Mouse (Mus musculus): ENCODE results near the gene AA467197.

AA467197 gene

GRCm38 (mm10) chr2:122638029-122638428 lies 1.2 kb downstream of the AA467197 start:
- no peak for DNase-seq (ENCODE audit: low read depth in 1 of 2, low spot score in 2 of 2)

DNA sequence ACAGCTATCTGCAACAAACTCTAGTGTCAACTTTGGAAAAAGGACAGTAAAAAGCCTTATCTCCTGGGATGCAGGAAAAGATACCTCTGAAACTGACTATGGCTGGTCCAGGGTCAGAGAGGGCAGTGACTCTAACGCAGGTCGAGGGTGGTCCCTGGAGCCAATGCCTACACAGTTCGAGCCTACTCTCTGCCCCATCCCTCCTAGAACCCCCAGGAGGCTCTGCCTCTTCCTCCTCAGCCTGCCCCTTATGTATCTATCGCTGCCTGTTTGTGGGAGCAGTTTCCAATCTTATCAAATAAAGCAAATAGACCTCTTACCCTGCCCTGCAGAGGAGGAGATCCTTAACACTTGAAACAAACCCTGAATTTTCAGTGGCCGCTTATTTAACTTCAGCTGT lies 1.9 kb downstream of the AA467197 start:
- no peak for DNase-seq (ENCODE audit: low read depth in 1 of 2, low spot score in 2 of 2)

DNA sequence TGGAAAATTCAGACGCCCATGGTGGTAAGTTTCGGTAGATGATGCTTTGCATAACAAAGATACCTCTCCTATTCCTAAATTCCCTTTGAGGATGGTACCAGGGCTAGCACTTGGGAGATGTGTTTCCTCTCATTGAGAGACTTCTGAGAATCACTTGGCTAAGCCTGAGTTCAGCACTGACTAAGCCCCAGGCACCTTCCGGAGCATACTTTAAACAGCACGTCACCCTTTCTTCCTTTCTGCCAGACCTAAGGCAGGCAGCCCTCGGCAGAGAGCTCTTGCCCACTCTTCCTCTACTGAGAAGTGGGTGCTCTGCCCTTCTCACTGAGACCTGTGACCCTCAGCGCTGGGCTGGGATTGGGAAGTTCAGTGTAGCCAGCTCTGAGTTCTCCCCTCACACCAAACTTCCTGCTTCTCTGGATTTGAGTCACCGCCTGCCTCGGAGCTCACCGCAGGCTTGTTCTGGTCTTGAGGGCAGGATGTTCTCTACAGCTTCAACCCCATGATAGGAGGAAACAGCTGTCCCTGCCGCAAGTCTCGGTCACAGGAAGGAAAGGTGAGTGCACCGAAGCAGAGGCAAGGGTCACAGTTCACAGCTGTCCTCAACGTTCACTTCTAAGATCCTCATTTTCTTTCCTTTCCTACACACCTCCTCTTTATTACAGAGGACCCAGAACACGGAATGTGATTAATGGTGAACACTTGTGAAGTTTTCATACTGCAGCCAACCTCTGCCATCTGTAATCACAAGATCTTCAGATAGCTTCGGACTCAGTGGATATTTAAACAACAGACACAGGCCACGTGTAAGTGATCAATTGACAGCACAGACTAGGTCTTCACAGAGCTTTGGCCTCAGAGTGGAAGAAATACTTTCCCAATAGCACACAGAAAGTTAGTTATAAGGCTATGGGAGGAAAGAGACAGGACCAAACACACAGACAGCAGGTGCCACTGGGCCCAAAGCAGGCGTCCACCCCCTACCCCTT lies 15.6 kb downstream of the AA467197 start:
- peak; percentile 10 to 35 for DNase-seq (ENCODE audit: low read depth in 1 of 2, low spot score in 2 of 2)

GRCm38 (mm10) chr2:122656052-122656451 lies 19.3 kb downstream of the AA467197 start:
- no peak for DNase-seq (ENCODE audit: low read depth in 1 of 2, low spot score in 2 of 2)

GRCm38 (mm10) chr2:122656767-122657166 lies 20.0 kb downstream of the AA467197 start:
- no peak for DNase-seq (ENCODE audit: low read depth in 1 of 2, low spot score in 2 of 2)

GRCm38 (mm10) chr2:122657707-122658524 lies 21.1 kb downstream of the AA467197 start:
- no peak for DNase-seq (ENCODE audit: low read depth in 1 of 2, low spot score in 2 of 2)

- DNase-seq (ENCODE audit: low read depth in 1 of 2, low spot score in 2 of 2) = no peak
Observed at GRCm38 (mm10) chr2:122659825-122660224, 23.0 kb downstream of the AA467197 start.

- no peak for DNase-seq (ENCODE audit: low read depth in 1 of 2, low spot score in 2 of 2)
Observed at GRCm38 (mm10) chr2:122665253-122665972, 28.6 kb downstream of the AA467197 start.

GRCm38 (mm10) chr2:122665973-122666875 lies 29.4 kb downstream of the AA467197 start:
- DNase-seq (ENCODE audit: low read depth in 1 of 2, low spot score in 2 of 2) = no peak

DNA sequence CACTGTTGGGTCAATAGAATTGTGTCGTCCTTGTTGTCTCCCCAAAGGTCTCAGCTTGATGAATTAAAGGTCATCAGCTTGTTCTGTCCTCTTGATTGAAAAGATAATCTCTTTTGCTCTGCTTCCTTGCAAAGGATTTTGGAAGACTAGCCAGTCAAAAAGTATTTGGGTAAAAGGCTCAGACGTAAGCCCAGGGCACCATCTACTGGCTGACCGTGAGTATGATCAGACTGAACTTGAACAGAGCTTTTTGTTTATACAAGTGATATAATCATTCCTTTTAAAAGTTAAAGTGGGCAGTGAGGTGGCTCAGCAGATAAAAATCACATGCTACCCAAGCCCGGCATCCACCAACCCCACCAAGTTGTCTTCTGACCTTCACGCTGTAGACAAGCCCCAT lies 31.1 kb downstream of the AA467197 start:
- DNase-seq (ENCODE audit: low read depth in 1 of 2, low spot score in 2 of 2) = no peak

DNA sequence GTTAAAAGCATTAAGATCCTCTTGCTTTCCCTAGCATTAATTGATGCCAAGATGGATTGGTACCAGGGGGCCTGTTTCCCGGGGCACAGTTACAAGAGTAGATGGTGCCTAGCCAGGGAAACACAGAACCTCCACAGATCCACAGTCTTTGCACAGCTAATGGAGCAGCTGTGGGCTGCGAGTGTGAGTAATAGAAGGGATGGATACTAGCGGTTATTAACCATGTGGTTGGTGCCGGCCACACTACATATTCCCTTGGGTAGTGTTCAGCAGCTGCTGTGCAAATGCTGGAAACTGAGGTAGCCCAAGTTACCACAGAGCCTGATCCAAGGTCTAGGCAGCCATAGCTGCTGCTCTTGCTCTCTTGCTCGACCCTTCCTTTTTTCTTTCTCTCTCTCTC lies 34.9 kb downstream of the AA467197 start:
- DNase-seq (ENCODE audit: low read depth in 1 of 2, low spot score in 2 of 2) = no peak

DNA sequence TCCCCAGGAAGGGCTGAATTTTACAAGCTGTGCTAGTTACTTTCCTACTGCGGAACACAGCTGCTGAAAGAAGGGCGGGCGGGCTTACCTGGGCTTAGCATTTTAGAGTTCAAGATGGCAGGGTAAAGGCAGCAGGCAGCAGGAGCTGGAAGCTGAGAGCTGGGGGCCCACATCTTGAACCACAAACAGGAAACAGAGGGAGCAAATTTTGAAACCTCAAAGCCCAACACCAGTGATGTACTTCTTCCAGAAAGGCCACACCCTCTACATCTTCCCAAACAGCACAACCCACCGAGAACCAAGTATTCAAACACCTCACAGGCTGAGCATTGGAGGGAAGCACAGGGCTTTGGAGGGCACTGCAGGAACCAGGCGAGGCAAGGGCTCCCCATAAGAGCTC lies 36.1 kb downstream of the AA467197 start:
- DNase-seq (ENCODE audit: low read depth in 1 of 2, low spot score in 2 of 2) = no peak

DNA sequence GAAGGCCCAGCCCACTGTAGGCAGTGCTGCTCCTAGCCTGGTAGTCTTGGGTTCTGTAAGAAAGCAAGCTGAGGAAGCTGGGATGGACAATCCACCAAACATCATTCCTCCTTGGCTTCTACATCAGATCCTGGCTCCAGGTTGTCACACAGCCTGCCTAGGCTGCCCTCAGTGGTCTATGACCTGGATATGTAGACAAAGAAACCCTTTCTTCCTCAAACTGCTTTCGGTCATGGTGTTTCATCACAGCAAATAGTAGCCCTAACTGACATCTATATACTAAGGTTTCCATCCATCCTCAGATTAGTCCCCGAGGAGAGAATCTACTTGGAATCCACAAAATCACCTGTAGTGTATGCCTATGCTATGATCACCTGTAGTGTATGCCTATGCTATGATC lies 38.3 kb downstream of the AA467197 start:
- no peak for DNase-seq (ENCODE audit: low read depth in 1 of 2, low spot score in 2 of 2)

DNA sequence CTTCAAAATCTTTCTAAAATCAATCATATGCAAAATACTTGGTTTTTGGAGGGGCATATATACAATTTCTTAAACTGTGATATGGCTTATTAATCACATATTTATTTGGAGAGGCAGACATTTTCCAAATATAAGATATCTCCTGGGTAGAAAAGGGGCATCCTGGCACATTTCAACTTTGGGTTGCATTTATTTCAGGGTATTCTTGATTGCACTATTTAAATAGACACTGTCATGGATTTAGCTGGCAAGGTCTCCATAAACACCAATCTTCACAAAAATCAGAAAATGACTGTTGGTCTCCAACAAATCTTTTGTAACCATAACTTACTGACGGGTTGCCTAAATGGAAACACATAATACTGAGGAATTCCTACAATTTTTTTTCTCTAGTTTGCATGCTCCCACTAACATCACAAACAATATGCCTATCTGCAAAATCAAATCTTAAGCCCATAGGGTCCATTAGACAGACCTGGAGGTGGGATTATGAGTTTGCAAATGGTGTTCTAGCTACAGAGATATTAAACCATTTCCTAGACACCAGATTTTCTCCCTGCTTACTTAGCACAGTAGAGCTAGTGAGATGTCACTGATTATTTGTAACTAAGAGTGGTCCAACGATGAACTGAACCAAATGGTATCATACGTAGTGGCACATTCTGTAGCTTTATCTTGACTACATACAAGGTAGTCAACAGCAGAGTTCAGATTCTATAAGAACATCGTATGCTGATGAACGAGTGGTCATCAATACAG lies 44.8 kb downstream of the AA467197 start:
- no peak for DNase-seq (ENCODE audit: low read depth in 1 of 2, low spot score in 2 of 2)

DNA sequence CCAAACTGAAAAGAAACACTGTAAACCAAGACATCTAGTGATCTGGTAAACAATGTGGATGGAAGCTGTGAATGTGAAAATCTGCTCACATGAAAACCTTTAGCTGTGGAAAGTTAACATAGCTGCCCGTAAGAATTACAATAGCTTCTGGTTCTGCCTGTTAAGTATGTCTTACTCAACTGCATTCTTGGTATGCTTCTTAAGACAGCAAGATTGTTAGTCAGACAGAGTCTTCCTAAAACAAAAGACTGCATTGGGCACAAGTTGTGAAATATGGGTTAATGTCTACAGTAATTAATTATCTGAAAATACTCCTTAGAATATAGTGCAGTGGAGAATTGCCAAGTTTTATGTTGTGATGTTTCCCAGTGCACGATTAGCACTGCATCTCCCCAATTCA lies 45.7 kb downstream of the AA467197 start:
- no peak for DNase-seq (ENCODE audit: low read depth in 1 of 2, low spot score in 2 of 2)

GRCm38 (mm10) chr2:122683641-122684040 lies 46.9 kb downstream of the AA467197 start:
- DNase-seq (ENCODE audit: low read depth in 1 of 2, low spot score in 2 of 2) = no peak

DNA sequence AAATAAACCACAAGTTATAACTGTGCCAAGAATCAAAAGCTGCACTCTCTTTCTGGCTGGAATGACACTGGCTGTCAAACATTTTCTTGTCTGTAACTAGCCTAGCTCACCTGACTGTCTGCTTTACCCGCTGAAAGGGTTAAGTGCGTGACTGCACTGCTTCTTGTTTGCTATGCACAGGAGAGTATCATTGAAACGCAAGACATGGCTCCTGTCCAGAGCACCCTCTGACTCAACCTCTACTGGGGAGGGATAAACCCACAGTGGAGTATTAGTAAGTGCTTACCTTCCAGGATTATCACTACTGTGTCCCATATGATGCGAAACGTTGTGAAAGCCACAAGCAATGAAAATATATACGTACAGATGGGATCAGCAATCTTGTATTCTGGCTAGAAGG lies 49.9 kb downstream of the AA467197 start:
- no peak for DNase-seq (ENCODE audit: low read depth in 1 of 2, low spot score in 2 of 2)
